Mouse (Mus musculus): ENCODE measurements at regions not wholly inside any gene's neighbourhood (a gene's known extent, or its start where the extent isn't known, plus 50 kb on each side); places are given as distances from the start of the nearest gene placed in this dataset.

- TF ChIP-seq CTCF (IDR thresholded peaks at IDR 0.05; ENCODE audit: borderline replicate concordance, insufficient read depth, low read length), result peak; percentile 40; the same call in 1 of the 2 replicates
- TF ChIP-seq POLR2A (IDR thresholded peaks at IDR 0.05; ENCODE audit: low read depth, low read length), result no peak
Measured at GRCm38 (mm10) chr14:45824601-45825000, 166.7 kb upstream of the Ddhd1 start.
